ENCODE assay signal across 26 mouse cellular contexts in genomic region chr17:31914323-31914722, GRCm38 (mm10). TPM values are rescaled to one million over a fixed set of nuclear protein-coding genes. Genes with fewer than 3 reads are reported as not detected.
DNase-seq lines count a peak whose midpoint lies in the region; ATAC-seq and TF ChIP-seq lines count a peak whose summit lies in the region.
"Had no signal": no experiment of that assay in that cellular context is flagged by ENCODE, and none has a peak within 500 bp of the region (broad histone marks: within the 10 kb centered on the region; RNA-seq: fewer than 3 reads in every experiment).

No protein-coding gene starts in this region.

- H3K27ac ChIP-seq in midbrain, embryonic 11.5 days (ENCODE audit: low read depth, low read length) = no peak overlapping the region
- no peak overlapping the region for H3K27ac ChIP-seq in midbrain, embryonic 14.5 days (replicated peaks; ENCODE audit: low read depth, low read length)
- H3K27ac ChIP-seq in left cerebral cortex, adult 2 months = no peak overlapping the region
- H3K27ac ChIP-seq in neural tube, embryonic 15.5 days (replicated peaks) = no peak overlapping the region
- H3K27ac ChIP-seq: embryonic facial prominence, embryonic 15.5 days; forebrain, embryonic 13.5 days; heart, embryonic 13.5 days; hindbrain, embryonic 15.5 days; liver, embryonic 12.5 days; midbrain, embryonic 12.5 days; stomach, embryonic 15.5 days had no signal

- TF ChIP-seq CTCF in left cerebral cortex, adult 2 months (IDR thresholded peaks at IDR 0.05) = no peak

- no peaks in the 10 kb centered on the region for H3K9me3 ChIP-seq in midbrain, embryonic 11.5 days (ENCODE audit: control insufficient read depth, low read length)
- no peaks in the 10 kb centered on the region for H3K9me3 ChIP-seq in midbrain, embryonic 14.5 days (ENCODE audit: control insufficient read depth, low read length)
- 0 out of 2 replicates have a peak, but pooled peaks cover 3% of the 10 kb centered on the region for H3K9me3 ChIP-seq in neural tube, embryonic 15.5 days (replicated peaks)
- H3K9me3 ChIP-seq: embryonic facial prominence, embryonic 10.5 days; embryonic facial prominence, embryonic 15.5 days; forebrain, embryonic 13.5 days; heart, embryonic 13.5 days; hindbrain, embryonic 15.5 days; liver, embryonic 12.5 days; midbrain, embryonic 12.5 days; stomach, embryonic 15.5 days had no signal

- DNase-seq in midbrain, embryonic 11.5 days (ENCODE audit: low spot score, missing footprints) = peak; percentile 37
- DNase-seq in midbrain, embryonic 14.5 days = no peak
- peak; percentile 53 for DNase-seq in MN1 (ENCODE audit: low spot score)
- peak; percentile 48 for DNase-seq in fibroblast of lung, adult 2 months (ENCODE audit: low read depth)
- DNase-seq in gastrocnemius, adult 18-20 months (ENCODE audit: low spot score) = no peak
- DNase-seq in left cerebral cortex, adult 2 months (ENCODE audit: extremely low spot score in 1 of 2, low spot score in 2 of 2) = no peak
- DNase-seq: adrenal gland, postnatal 10 days; cerebellum, adult 11-12 months; cerebellum, postnatal 10 days; heart, postnatal 10 days; kidney, adult 11 months; kidney, postnatal 14 days; lung, adult 18-20 months; right cerebral cortex, postnatal 25 days; thymus, postnatal 14 days had no signal

- intact Hi-C loops in left cerebral cortex, adult 2 months (cut with DNase I) = loop anchor here (1.0 kb wide), 1 partner anchor 58 kb away; no protein-coding TSS in a partner anchor

- no peak for ATAC-seq in midbrain, embryonic 11.5 days (ENCODE audit: low FRiP score)
- ATAC-seq in midbrain, embryonic 14.5 days (ENCODE audit: low FRiP score, low TSS enrichment) = no peak
- no peak for ATAC-seq in neural tube, embryonic 15.5 days (ENCODE audit: low FRiP score)
- ATAC-seq: CD4-positive, CD25-positive, alpha-beta regulatory T cell, adult 4 months; forebrain, embryonic 13.5 days; inflammation-experienced regulatory T-cells, adult 6 months; liver, embryonic 12.5 days had no signal

- 92% methylated on average over 5 of the region's 5 CpGs for WGBS in midbrain, embryonic 11.5 days
- 86% methylated on average over 5 of the region's 5 CpGs for WGBS in midbrain, embryonic 14.5 days
- WGBS in neural tube, embryonic 15.5 days = 89% methylated on average over 5 of the region's 5 CpGs

- peaks cover 4% of the 10 kb centered on the region; the same call in 1 of the 2 replicates for H3K4me1 ChIP-seq in midbrain, embryonic 11.5 days (ENCODE audit: control insufficient read depth, insufficient read depth, low read length)
- peaks cover 3% of the 10 kb centered on the region; the same call in 1 of the 2 replicates for H3K4me1 ChIP-seq in midbrain, embryonic 14.5 days (ENCODE audit: control insufficient read depth, insufficient read depth, low read length)
- peaks cover 18% of the 10 kb centered on the region for H3K4me1 ChIP-seq in neural tube, embryonic 15.5 days
- H3K4me1 ChIP-seq: liver, embryonic 12.5 days had no signal

- H3K4me3 ChIP-seq in midbrain, embryonic 11.5 days (ENCODE audit: low read depth, low read length) = no peak overlapping the region
- no peak overlapping the region for H3K4me3 ChIP-seq in midbrain, embryonic 14.5 days (replicated peaks; ENCODE audit: low read depth, low read length)
- no peak overlapping the region for H3K4me3 ChIP-seq in left cerebral cortex, adult 2 months
- no peak overlapping the region for H3K4me3 ChIP-seq in neural tube, embryonic 15.5 days (replicated peaks)
- H3K4me3 ChIP-seq: embryonic facial prominence, embryonic 10.5 days; embryonic facial prominence, embryonic 15.5 days; forebrain, embryonic 13.5 days; heart, embryonic 13.5 days; hindbrain, embryonic 15.5 days; liver, embryonic 12.5 days; midbrain, embryonic 12.5 days; stomach, embryonic 15.5 days had no signal

- no peaks in the 10 kb centered on the region for H3K36me3 ChIP-seq in midbrain, embryonic 11.5 days (ENCODE audit: control insufficient read depth, insufficient read depth, low read length)
- no peaks in the 10 kb centered on the region for H3K36me3 ChIP-seq in midbrain, embryonic 14.5 days (ENCODE audit: control insufficient read depth, insufficient read depth, low read length)
- H3K36me3 ChIP-seq in neural tube, embryonic 15.5 days = no peaks in the 10 kb centered on the region
- H3K36me3 ChIP-seq: embryonic facial prominence, embryonic 10.5 days; embryonic facial prominence, embryonic 15.5 days; heart, embryonic 13.5 days; hindbrain, embryonic 15.5 days; liver, embryonic 12.5 days; midbrain, embryonic 12.5 days; stomach, embryonic 15.5 days had no signal

- no peak overlapping the region for H3K4me2 ChIP-seq in midbrain, embryonic 11.5 days
- no peak overlapping the region for H3K4me2 ChIP-seq in midbrain, embryonic 14.5 days (ENCODE audit: low read length)
- H3K4me2 ChIP-seq in neural tube, embryonic 15.5 days = no peak overlapping the region
- H3K4me2 ChIP-seq: embryonic facial prominence, embryonic 15.5 days; forebrain, embryonic 13.5 days; heart, embryonic 13.5 days; hindbrain, embryonic 15.5 days; liver, embryonic 12.5 days; midbrain, embryonic 12.5 days; stomach, embryonic 15.5 days had no signal

- H3K9ac ChIP-seq in midbrain, embryonic 11.5 days (ENCODE audit: low read length) = no peak overlapping the region
- no peak overlapping the region for H3K9ac ChIP-seq in midbrain, embryonic 14.5 days (replicated peaks; ENCODE audit: low read length)
- H3K9ac ChIP-seq in neural tube, embryonic 15.5 days (replicated peaks) = no peak overlapping the region
- H3K9ac ChIP-seq: embryonic facial prominence, embryonic 15.5 days; forebrain, embryonic 13.5 days; heart, embryonic 13.5 days; hindbrain, embryonic 15.5 days; liver, embryonic 12.5 days; midbrain, embryonic 12.5 days; stomach, embryonic 15.5 days had no signal

- no peaks in the 10 kb centered on the region for H3K27me3 ChIP-seq in midbrain, embryonic 11.5 days (ENCODE audit: control insufficient read depth, insufficient read depth, low read length)
- no peaks in the 10 kb centered on the region for H3K27me3 ChIP-seq in midbrain, embryonic 14.5 days (ENCODE audit: control insufficient read depth, insufficient read depth, low read length)
- H3K27me3 ChIP-seq in neural tube, embryonic 15.5 days (replicated peaks) = no peaks in the 10 kb centered on the region
- H3K27me3 ChIP-seq: embryonic facial prominence, embryonic 15.5 days; forebrain, embryonic 13.5 days; heart, embryonic 13.5 days; hindbrain, embryonic 15.5 days; liver, embryonic 12.5 days; midbrain, embryonic 12.5 days; stomach, embryonic 15.5 days had no signal

RNA-seq across cellular contexts. Expression of gene Sik1, which starts 58.7 kb away (rescaled TPM):
- polyA plus RNA-seq in midbrain, embryonic 11.5 days (2014; fragmentation: Nextera tagmentation; extraction: Ambion mirVana) = 8.9 and 14.0 TPM in 2 replicates
- 15.3 and 19.3 TPM in 2 replicates for polyA plus RNA-seq in midbrain, embryonic 14.5 days (2014; fragmentation: Nextera tagmentation; extraction: Ambion mirVana)
- total RNA-seq in gastrocnemius, adult 18-20 months (2021) = 10 to 100 TPM; 23.5 to 27.8 TPM
- 10 to 100 TPM; 24.5 to 39.5 TPM for total RNA-seq in left cerebral cortex, adult 2 months (2021)
- 18.4 and 20.7 TPM in 2 replicates for polyA plus RNA-seq in neural tube, embryonic 15.5 days (2015; fragmentation: Nextera tagmentation; extraction: Ambion mirVana)

Comparison
In these comparisons a context has a peak if more than half of its experiments do, and no peak if none do; other contexts are left out.
1. DNase-seq: peak in midbrain, embryonic 11.5 days (single experiment), MN1 (single experiment) and fibroblast of lung, adult 2 months (single experiment); none in midbrain, embryonic 14.5 days (single experiment), gastrocnemius, adult 18-20 months (single experiment) and left cerebral cortex, adult 2 months (0 of 2).